Mouse (Mus musculus) bone marrow, adult 2 months (tissue): ENCODE measurements at regions not wholly inside any gene's neighbourhood (a gene's known extent, or its start where the extent isn't known, plus 50 kb on each side); places are given as distances from the start of the nearest gene placed in this dataset.

Experiments used
- CTCF ChIP-seq: fragments of 200-500 bp; IDR thresholded peaks from 2 replicates; pipeline ENCODE4 v1.5.1; 2011; ENCODE audit warnings: low read length, control low read depth; ENCODE audit not compliant: control insufficient read depth, insufficient read depth
- POLR2A ChIP-seq: fragments of 200-500 bp; IDR thresholded peaks from 2 replicates; pipeline ENCODE4 v1.6.1; 2011; ENCODE audit warnings: low read depth, mild to moderate bottlenecking, control low read depth, low read length, borderline replicate concordance; ENCODE audit not compliant: control insufficient read depth

DNA sequence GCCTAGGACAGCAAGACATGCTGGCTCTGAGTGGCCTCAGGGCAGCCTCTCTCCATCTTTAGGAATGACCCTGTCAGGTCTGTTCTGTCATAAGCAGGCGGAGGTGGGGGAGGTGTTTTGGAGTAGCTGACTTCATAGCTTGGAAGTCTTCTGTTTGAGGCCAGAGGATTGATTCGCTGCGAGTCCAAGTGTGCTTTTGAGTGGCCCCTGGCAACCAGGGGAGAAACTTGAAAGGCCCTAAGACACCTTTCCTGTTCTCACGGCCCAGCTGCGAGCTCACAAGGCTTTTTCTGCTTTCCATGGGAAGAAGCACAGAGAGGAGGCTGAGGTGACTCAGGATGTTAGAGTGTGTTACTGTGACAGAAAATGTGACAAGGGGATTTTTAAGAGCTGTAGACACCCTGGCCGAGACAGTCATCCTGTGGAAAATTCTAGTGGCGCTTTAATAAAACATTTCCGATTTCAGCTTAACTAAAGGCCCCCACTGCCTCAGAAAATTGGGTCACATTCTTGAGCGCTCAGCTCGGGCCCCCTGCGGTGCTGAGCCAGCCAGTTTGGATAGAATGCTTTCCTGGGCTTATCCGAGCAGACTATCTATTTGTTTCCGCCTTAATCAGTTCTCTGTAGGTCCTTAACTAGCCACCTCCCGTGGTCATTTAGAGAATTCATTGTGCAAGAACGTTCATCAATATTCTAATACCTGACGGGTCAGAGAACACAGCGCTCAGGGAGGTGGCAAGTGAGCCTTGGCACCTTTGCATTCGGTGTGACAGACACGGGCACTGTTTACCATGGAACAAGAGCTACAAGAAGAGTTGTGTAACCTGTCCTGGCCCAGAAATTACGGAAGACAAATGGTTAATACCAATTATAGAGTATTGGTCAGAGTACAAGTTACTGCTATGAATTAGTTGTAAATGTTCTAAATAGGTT, 412.4 kb upstream of the Trpc7 start:
- TF ChIP-seq CTCF (no peak), POLR2A (no peak)
